Mouse (Mus musculus) embryonic facial prominence, embryonic 15.5 days (tissue): ENCODE data around the gene Mast3. TPM values are rescaled to one million over a fixed set of nuclear protein-coding genes. Genes with fewer than 3 reads are reported as not detected.

ENCODE experiments used
- ATAC-seq: fragments of 200-750 bp; cut with Nextera tagmentation; 2 replicates; pipeline ENCODE4 v1.8.0; 2017; ENCODE audit warnings: low read depth, moderate TSS enrichment; ENCODE audit not compliant: insufficient number of reproducible peaks, low FRiP score, low TSS enrichment
- H3K27ac ChIP-seq: fragments of 300-500 bp; sonication (generic); replicated peaks from 2 replicates; pipeline ENCODE4 v1.5.1; 2015; ENCODE audit warnings: mild to moderate bottlenecking, inconsistent platforms
- H3K27me3 ChIP-seq: fragments of 300-500 bp; sonication (generic); 2 replicates; pipeline ENCODE4 v1.6.1; 2015; ENCODE audit warnings: inconsistent platforms
- H3K36me3 ChIP-seq: fragments of 300-500 bp; sonication (generic); 2 replicates; pipeline ENCODE4 v1.6.1; 2015; ENCODE audit warnings: mild to moderate bottlenecking, inconsistent platforms
- H3K4me1 ChIP-seq: fragments of 300-500 bp; sonication (generic); 2 replicates; pipeline ENCODE4 v1.6.1; 2015; ENCODE audit warnings: inconsistent platforms
- H3K4me2 ChIP-seq: fragments of 300-500 bp; sonication (generic); replicated peaks from 2 replicates; pipeline ENCODE4 v1.6.1; 2015; ENCODE audit warnings: mild to moderate bottlenecking, inconsistent platforms
- H3K4me3 ChIP-seq: fragments of 300-500 bp; sonication (generic); replicated peaks from 2 replicates; pipeline ENCODE4 v1.5.1; 2015; ENCODE audit warnings: mild to moderate bottlenecking, inconsistent platforms
- H3K9ac ChIP-seq: fragments of 300-500 bp; sonication (generic); 2 replicates; pipeline ENCODE4 v1.6.1; 2015; ENCODE audit warnings: inconsistent platforms
- H3K9me3 ChIP-seq: fragments of 300-500 bp; sonication (generic); replicated peaks from 2 replicates; pipeline ENCODE4 v1.6.1; 2016; ENCODE audit warnings: inconsistent platforms
- WGBS: fragments of 180-500 bp; shearing (Covaris S2); methylation state at CpG from one replicate; pipeline ENCODE4 v1.1.7; 2015; 5-methylcytosine and 5-hydroxymethylcytosine counted together
- polyA plus RNA-seq: library from polyadenylated mRNA; unstranded; fragments of >200 nt; fragmentation: Nextera tagmentation; extraction: Ambion mirVana; gene quantifications from 2 replicates; pipeline ENCODE4 v1.2.1, GENCODE M21; 2015

Mast3 gene
- polyA plus RNA-seq, 1 experiment from 2014 or later: 20.2 TPM

GRCm38 (mm10) chr8:70801830-70802229, 3.0 kb downstream of the Mast3 start:
- no peak overlapping the region for H3K9ac ChIP-seq
- H3K27me3 ChIP-seq: peaks cover 53% of the 10 kb centered on the region
- ATAC-seq: no peak
- H3K4me2 ChIP-seq: no peak overlapping the region
- H3K9me3 ChIP-seq: no peaks in the 10 kb centered on the region
- H3K36me3 ChIP-seq: no peaks in the 10 kb centered on the region
- H3K4me3 ChIP-seq: no peak overlapping the region
- peaks cover 29% of the 10 kb centered on the region for H3K4me1 ChIP-seq
- H3K27ac ChIP-seq: no peak overlapping the region
- 76% methylated on average over 1 of the region's 1 CpGs for WGBS

- Histone ChIP-seq H3K27ac (no peak overlapping the region), H3K4me1 (peaks cover 36% of the 10 kb centered on the region), H3K27me3 (peaks cover 53% of the 10 kb centered on the region), H3K36me3 (no peaks in the 10 kb centered on the region), H3K9ac (no peak overlapping the region), H3K4me3 (no peak overlapping the region), H3K4me2 (no peak overlapping the region), H3K9me3 (no peaks in the 10 kb centered on the region)
- ATAC-seq: no peak
- WGBS: 34% methylated on average over 15 of the region's 15 CpGs
Measured at GRCm38 (mm10) chr8:70801156-70801555, 3.7 kb downstream of the Mast3 start.

GRCm38 (mm10) chr8:70800648-70801047, 4.2 kb downstream of the Mast3 start:
- 52% methylated on average over 10 of the region's 10 CpGs for WGBS
- no peak overlapping the region for H3K4me3 ChIP-seq
- no peak for ATAC-seq
- peaks cover 53% of the 10 kb centered on the region for H3K27me3 ChIP-seq
- H3K36me3 ChIP-seq: no peaks in the 10 kb centered on the region
- no peak overlapping the region for H3K4me2 ChIP-seq
- no peak overlapping the region for H3K27ac ChIP-seq
- peaks cover 37% of the 10 kb centered on the region for H3K4me1 ChIP-seq
- H3K9ac ChIP-seq: no peak overlapping the region
- H3K9me3 ChIP-seq: no peaks in the 10 kb centered on the region

- no peak overlapping the region for H3K27ac ChIP-seq
- H3K9me3 ChIP-seq: no peaks in the 10 kb centered on the region
- peak overlapping the region; percentile 58 for H3K4me3 ChIP-seq
- no peaks in the 10 kb centered on the region for H3K36me3 ChIP-seq
- H3K4me2 ChIP-seq: peak overlapping the region; percentile 94
- peaks cover 25% of the 10 kb centered on the region for H3K4me1 ChIP-seq
- H3K9ac ChIP-seq: no peak overlapping the region
- peaks cover 40% of the 10 kb centered on the region for H3K27me3 ChIP-seq
- ATAC-seq: no peak
- 10% methylated on average over 15 of the region's 15 CpGs for WGBS
Measured at GRCm38 (mm10) chr8:70798281-70798680, 6.6 kb downstream of the Mast3 start.

GRCm38 (mm10) chr8:70797081-70798070, 7.5 kb downstream of the Mast3 start:
- ATAC-seq: peak; percentile 88
- Histone ChIP-seq H3K4me1 (peaks cover 34% of the 10 kb centered on the region), H3K36me3 (no peaks in the 10 kb centered on the region), H3K27me3 (peaks cover 40% of the 10 kb centered on the region), H3K4me2 (peak overlapping the region; percentile 94), H3K27ac (0 out of 2 replicates have a peak overlapping the region, but pooled peaks have one; percentile 13), H3K4me3 (peak overlapping the region; percentile 58), H3K9me3 (no peaks in the 10 kb centered on the region), H3K9ac (peak overlapping the region; percentile 48)
- under 1% methylated on average over 57 of the region's 57 CpGs for whole genome bisulfite sequencing

GRCm38 (mm10) chr8:70796403-70797080, 8.3 kb downstream of the Mast3 start:
- Histone ChIP-seq H3K4me3 (peak overlapping the region; percentile 58), H3K4me2 (peak overlapping the region; percentile 94), H3K36me3 (no peaks in the 10 kb centered on the region), H3K27me3 (peaks cover 33% of the 10 kb centered on the region), H3K4me1 (peaks cover 38% of the 10 kb centered on the region), H3K27ac (0 out of 2 replicates have a peak overlapping the region, but pooled peaks have one; percentile 13), H3K9me3 (no peaks in the 10 kb centered on the region), H3K9ac (peak overlapping the region; percentile 48; the same call in 1 of the 2 replicates)
- 2% methylated on average over 54 of the region's 54 CpGs for WGBS
- ATAC-seq: no peak

- 79% methylated on average over 2 of the region's 2 CpGs for WGBS
- Histone ChIP-seq H3K4me3 (no peak overlapping the region), H3K4me2 (no peak overlapping the region), H3K36me3 (no peaks in the 10 kb centered on the region), H3K9me3 (no peaks in the 10 kb centered on the region), H3K27ac (no peak overlapping the region), H3K4me1 (peaks cover 48% of the 10 kb centered on the region), H3K27me3 (peaks cover 27% of the 10 kb centered on the region), H3K9ac (no peak overlapping the region)
- ATAC-seq: no peak
Measured at GRCm38 (mm10) chr8:70795370-70795769, 9.5 kb downstream of the Mast3 start.

GRCm38 (mm10) chr8:70794215-70794614, 10.6 kb downstream of the Mast3 start:
- Histone ChIP-seq H3K27ac (no peak overlapping the region), H3K9ac (no peak overlapping the region), H3K4me2 (no peak overlapping the region), H3K4me3 (no peak overlapping the region), H3K27me3 (peaks cover 16% of the 10 kb centered on the region), H3K9me3 (no peaks in the 10 kb centered on the region), H3K4me1 (peaks cover 55% of the 10 kb centered on the region), H3K36me3 (peaks cover 1% of the 10 kb centered on the region; the same call in 1 of the 2 replicates)
- ATAC-seq: no peak
- WGBS: 90% methylated on average over 2 of the region's 2 CpGs

GRCm38 (mm10) chr8:70792700-70793099, 12.2 kb downstream of the Mast3 start:
- Histone ChIP-seq H3K4me3 (peak overlapping the region; percentile 66), H3K36me3 (peaks cover 15% of the 10 kb centered on the region), H3K9ac (no peak overlapping the region; the same call in 1 of the 2 replicates), H3K9me3 (no peaks in the 10 kb centered on the region), H3K27ac (peak overlapping the region; percentile 85), H3K4me2 (peak overlapping the region; percentile 92), H3K27me3 (0 out of 2 replicates have a peak, but pooled peaks cover under 1% of the 10 kb centered on the region), H3K4me1 (peaks cover 61% of the 10 kb centered on the region)
- under 1% methylated on average over 20 of the region's 20 CpGs for WGBS
- ATAC-seq: peak; percentile 51

GRCm38 (mm10) chr8:70791975-70792691, 12.7 kb downstream of the Mast3 start:
- Histone ChIP-seq H3K4me2 (peak overlapping the region; percentile 92), H3K9ac (peak overlapping the region; percentile 90), H3K4me1 (peaks cover 56% of the 10 kb centered on the region), H3K4me3 (peak overlapping the region; percentile 66), H3K9me3 (no peaks in the 10 kb centered on the region), H3K27ac (peak overlapping the region; percentile 85), H3K27me3 (no peaks in the 10 kb centered on the region), H3K36me3 (peaks cover 19% of the 10 kb centered on the region)
- ATAC-seq: peak; percentile 82
- 3% methylated on average over 58 of the region's 58 CpGs for WGBS
